Mouse (Mus musculus) C2C12 (cell line): ENCODE data around the gene Defb3.

Source experiments
- CTCF ChIP-seq: IDR thresholded peaks from one replicate; pipeline ENCODE4 v1.5.1; 2011; ENCODE audit not compliant: control insufficient read depth, insufficient read depth, insufficient read length
- MAX ChIP-seq: IDR thresholded peaks from one replicate; pipeline ENCODE4 v1.6.1; 2011; ENCODE audit warnings: mild to moderate bottlenecking, control low read depth
- MYOD1 ChIP-seq: IDR thresholded peaks from one replicate; pipeline ENCODE4 v1.6.1; 2011; ENCODE audit warnings: low read depth; ENCODE audit not compliant: control insufficient read depth, insufficient read length
- MYOG ChIP-seq: IDR thresholded peaks from one replicate; pipeline ENCODE4 v1.6.1; 2011; ENCODE audit not compliant: control insufficient read depth, insufficient read length; ENCODE audit errors: extremely low read depth
- USF1 ChIP-seq: IDR thresholded peaks from one replicate; pipeline ENCODE4 v1.6.1; 2011; ENCODE audit warnings: low read depth, mild to moderate bottlenecking, control low read depth, moderate library complexity

DNA sequence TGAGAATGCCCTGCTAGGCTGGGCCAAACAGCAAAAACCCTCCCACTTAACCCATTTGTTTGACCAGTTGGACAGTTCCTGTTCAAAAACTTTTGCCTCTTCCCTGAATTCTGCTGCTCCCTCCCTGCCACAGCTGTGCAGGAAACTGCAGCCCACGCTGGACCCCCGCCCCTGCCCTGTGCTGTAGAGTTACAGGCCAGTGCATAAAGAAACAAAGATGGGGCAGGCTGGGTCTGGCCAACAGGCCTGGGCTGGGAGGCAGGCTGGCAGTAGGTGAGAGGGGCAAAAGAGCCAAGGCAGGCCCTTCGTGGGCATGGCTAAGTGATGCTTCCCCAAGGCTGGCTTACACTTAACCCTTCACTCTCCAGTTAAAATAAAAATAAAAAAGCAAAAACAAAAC is 33.5 kb upstream of the Defb3 start:
- no peak for TF ChIP-seq CTCF
- no peak for TF ChIP-seq MYOG
- no peak for TF ChIP-seq MAX
- no peak for TF ChIP-seq USF1
- TF ChIP-seq MYOD1 = no peak
